Mouse (Mus musculus) kidney, postnatal 10 days (tissue): ENCODE measurements around the gene Fga.

Experiments
- DNase-seq: peaks from one replicate; pipeline ENCODE4 v3.0.0; 2021; ENCODE audit warnings: mixed read lengths

The Fga gene

GRCm38 (mm10) chr3:83027546-83028251, 1.8 kb downstream of the Fga start:
- no peak for DNase-seq

- DNase-seq: no peak
Measured at GRCm38 (mm10) chr3:83030331-83030730, 4.5 kb downstream of the Fga start.

GRCm38 (mm10) chr3:83032746-83033308, 7.0 kb downstream of the Fga start:
- no peak for DNase-seq

GRCm38 (mm10) chr3:83033801-83034200, 7.9 kb downstream of the Fga start:
- DNase-seq: no peak

GRCm38 (mm10) chr3:83038865-83039264, 13.0 kb downstream of the Fga start:
- DNase-seq: no peak

GRCm38 (mm10) chr3:83039666-83040065, 13.8 kb downstream of the Fga start:
- DNase-seq: no peak

- no peak for DNase-seq
Measured at GRCm38 (mm10) chr3:83042451-83042850, 16.6 kb downstream of the Fga start.

- no peak for DNase-seq
Measured at GRCm38 (mm10) chr3:83046649-83047048, 20.8 kb downstream of the Fga start.

GRCm38 (mm10) chr3:83049680-83050079, 23.8 kb downstream of the Fga start, which contains the start of gene Fgb:
Gene Fgb (minus strand): TSS chr3:83049863.
- no peak for DNase-seq

- no peak for DNase-seq
Measured at GRCm38 (mm10) chr3:83050661-83051060, 24.8 kb downstream of the Fga start.

- DNase-seq: no peak
Measured at GRCm38 (mm10) chr3:83052102-83052501, 26.2 kb downstream of the Fga start.

GRCm38 (mm10) chr3:83053126-83053525, 27.2 kb downstream of the Fga start:
- DNase-seq: no peak

GRCm38 (mm10) chr3:83053758-83054157, 27.9 kb downstream of the Fga start:
- peak; percentile 64 for DNase-seq

- DNase-seq: no peak
Measured at GRCm38 (mm10) chr3:83054759-83055158, 28.9 kb downstream of the Fga start.

GRCm38 (mm10) chr3:83055281-83056038, 29.6 kb downstream of the Fga start, which contains the start of gene Plrg1:
Gene Plrg1 (plus strand): TSS chr3:83055522.
- peak; percentile 99 for DNase-seq

GRCm38 (mm10) chr3:83057046-83057445, 31.2 kb downstream of the Fga start:
- no peak for DNase-seq

- no peak for DNase-seq
Measured at GRCm38 (mm10) chr3:83067920-83068319, 42.0 kb downstream of the Fga start.

- DNase-seq: no peak
Measured at GRCm38 (mm10) chr3:83068869-83069268, 43.0 kb downstream of the Fga start.

GRCm38 (mm10) chr3:83070231-83070630, 44.4 kb downstream of the Fga start:
- no peak for DNase-seq

GRCm38 (mm10) chr3:83076563-83076962, 50.7 kb downstream of the Fga start:
- DNase-seq: peak; percentile 36

GRCm38 (mm10) chr3:83080567-83081055, 54.7 kb downstream of the Fga start:
- DNase-seq: peak; percentile 71
